Mouse (Mus musculus) cerebellum, postnatal 25 days (tissue): Measurements from ENCODE around the gene Cdkal1.
A peak's percentile ranks its signal among the peaks of the same experiment; 100 is the strongest.

Source experiments
- DNase-seq, 2 experiments: peaks; one replicate each; pipeline ENCODE4 v3.0.0; 2021; ENCODE audit warnings: mixed read lengths in 2 of 2

The Cdkal1 gene

DNA sequence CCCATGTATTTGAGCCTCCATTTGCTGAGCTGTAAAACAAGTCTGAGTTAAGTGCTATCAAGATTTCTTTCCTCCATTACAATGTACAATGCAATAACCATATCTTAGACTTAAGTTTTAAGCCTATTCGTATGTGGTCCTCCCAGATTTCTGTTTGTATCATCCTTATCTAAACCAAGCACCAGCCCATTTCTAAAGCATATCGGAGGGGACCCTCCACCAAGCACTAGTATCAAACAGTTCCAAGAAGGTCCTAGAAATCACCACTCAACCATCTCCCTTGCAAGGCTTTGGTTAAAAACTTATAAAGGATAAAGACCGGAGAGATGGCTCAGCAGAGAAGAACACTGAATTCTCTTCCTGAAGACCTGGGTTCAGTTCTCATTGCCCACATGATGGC is 47.1 kb downstream of the Cdkal1 start:
- no peak for DNase-seq

DNA sequence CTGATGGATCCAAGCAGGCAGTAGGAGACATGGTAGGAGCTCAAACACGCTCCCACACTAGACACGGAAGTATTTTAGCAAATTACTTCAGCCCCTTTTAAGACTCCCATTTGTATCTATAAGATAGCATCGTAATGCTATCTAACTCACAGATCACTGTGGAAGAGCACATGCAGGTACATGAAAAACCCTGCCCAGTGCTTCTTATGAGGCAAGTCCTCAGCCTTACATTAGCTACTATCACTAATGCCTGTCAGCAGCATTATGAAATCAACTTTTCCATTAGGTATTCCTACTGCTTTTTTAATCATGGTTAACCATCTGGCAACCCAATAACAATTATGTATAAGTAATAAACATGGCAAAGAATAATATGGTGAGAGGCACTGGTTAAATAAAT is 47.5 kb downstream of the Cdkal1 start:
- no peak for DNase-seq

DNA sequence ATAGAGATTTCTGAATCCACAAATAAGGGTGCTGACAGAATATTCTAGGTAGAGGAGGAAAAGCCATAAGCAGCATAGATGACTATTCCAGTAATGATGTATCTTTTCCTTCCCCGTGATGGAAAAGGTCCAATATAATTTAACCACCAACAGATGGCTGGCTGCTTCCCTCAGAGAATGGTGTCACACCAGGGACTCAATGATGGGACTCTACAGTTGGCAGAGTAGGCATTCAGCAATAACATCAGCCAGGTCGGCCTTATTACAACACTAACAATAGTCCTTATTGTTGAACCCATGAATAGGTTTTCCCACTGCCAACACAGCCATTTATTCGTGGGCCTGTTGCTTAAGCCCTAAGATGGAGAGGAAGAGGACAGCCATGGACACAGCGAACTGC is 48.6 kb downstream of the Cdkal1 start:
- DNase-seq, result peak; percentile 46 to 53

DNA sequence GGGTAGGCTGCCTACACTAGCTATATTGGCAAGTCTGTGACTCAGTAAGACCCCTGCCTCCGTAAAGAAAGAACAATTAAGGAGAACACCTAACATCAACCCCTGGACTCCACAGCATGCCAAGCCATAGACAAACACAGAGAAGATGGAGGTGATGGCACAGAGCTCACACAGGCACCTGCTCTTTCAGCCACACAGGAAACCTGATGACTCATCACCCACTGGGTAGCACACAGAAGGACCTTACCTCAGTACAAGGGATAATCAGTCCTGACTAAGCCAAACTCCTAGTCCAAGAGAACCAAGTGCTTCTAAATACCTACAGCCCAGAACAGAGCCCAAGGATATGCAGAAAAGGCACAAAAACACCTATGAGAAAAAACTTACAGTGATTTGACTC is 50.2 kb downstream of the Cdkal1 start:
- peak; percentile 31 to 50 for DNase-seq

DNA sequence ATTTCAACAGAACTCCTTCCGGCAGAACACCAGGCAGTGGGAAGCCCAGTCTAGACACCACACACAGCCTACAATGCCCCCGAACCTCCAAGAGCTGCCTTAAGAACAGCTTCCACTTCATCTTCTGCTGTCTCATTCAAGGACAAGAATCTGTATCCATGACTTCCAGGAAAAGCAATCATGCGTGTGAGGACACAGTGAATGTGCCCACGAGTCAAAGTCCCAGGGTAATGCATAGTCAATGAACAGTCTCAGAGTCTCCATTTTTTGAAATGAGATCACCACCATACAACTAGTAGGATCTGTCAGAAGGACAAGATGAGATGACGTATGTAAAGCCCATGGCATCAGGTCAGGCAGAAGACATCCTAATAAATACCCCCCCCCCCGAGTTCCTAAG is 51.4 kb downstream of the Cdkal1 start:
- DNase-seq, result no peak

DNA sequence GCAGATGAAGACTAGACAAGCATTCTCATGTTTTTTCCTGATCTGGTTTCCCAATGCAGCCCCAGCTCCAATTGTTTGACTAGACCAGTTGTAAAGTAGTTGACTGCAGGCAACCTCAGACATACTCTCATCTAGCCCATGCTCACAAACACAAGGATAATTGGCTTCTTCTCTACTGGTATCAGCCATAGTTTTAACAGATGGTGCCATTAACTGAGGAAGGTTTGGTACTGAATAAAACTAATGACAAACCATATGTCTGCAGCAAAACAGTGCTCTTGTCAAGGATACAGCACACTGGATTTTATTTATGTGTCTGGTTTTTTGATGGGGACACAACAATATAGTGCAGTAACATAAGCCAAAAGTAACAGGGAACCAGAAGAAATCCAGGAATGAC is 52.8 kb downstream of the Cdkal1 start:
- DNase-seq, result no peak

DNA sequence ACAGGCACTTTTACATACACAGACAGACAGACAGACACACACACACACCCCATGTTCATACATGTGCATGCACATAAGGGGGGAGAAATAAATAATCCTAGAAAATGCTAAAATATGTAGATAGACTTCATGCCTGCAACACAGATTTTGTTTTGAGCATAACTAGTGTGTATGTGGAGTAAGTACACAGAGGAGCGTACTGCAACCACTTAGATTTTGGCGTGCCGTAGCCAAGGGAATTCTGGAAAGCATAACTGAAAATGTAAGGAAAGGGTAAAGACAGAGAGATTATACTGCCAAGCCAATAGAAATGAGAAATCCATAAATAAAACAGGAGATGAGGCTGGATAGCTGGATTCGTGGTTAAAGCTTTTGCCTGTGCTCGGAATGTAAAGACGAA is 55.4 kb downstream of the Cdkal1 start:
- DNase-seq, result no peak

DNA sequence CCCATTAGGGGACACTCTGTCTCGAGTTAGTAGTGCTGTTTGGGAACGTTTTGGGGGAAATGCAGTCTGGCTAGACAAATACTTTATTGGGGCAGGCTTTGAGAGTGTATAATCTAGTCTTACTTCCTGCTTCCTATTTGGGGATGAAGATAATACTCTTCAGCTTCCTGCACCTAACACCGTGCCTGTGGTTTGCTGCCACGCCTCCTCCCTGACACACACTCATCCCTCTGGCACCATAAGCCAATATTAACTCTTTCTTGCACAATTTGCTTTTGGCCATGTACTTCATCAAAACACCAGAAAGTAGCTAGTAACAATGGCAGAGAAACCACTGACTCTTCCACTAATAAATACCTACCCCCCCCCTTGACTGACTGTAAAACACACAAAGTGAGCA is 63.4 kb downstream of the Cdkal1 start:
- DNase-seq, result no peak

DNA sequence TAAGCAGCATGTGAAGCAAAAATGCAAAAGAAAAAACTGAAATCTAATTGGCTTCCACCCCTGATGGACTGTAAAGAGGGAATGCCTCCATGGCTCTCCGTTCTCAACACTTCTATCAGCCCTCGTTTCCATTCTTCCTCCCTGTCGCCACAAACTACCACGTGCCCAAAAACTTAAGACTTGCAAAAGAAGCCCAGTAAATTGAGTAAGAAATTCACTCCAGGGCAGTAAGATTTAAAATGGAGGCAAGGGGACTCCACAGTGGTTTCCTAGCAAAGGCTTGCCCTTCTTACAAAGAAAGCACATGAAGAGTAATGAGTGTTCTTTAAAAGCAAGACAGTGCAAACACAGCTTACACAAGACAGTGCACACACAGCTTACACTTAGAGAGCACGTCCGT is 64.0 kb downstream of the Cdkal1 start:
- DNase-seq, result no peak

DNA sequence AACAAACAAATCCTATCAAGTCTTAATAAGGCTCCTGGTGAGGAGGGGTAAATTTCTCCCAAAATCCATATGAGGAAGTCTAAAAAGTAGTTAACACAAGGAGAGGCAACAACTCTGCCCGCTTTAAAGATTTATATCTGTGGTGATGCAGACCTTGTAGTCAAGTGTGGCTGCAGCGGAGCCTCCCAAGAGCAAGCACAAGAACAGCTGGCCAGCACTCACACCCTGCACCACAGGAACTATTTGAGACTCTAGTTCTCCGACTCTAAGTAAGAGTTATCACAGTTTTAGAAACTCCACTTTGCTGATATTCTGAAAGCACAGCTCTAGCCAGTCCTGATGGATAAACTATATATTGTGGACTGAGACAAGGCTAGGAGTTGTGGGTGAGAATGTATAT is 68.5 kb downstream of the Cdkal1 start:
- no peak for DNase-seq

DNA sequence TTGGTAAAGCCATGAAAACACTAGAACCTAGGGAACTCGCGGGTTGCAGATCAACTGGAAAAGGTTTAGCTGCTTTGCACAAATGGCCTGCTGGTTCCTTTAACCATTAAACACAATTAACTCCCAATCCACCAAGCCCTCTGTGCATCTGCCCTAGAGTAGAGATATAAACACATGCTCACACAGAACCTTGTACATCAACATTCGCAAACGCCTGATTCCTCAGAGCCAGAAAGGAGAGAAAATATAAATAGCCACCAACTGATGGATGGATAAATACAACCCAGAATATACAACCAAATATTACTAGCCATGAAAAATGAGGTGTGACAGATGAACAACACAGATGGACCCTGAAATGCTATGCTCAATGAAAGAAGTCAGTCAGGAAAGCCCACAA is 70.6 kb downstream of the Cdkal1 start:
- no peak for DNase-seq

DNA sequence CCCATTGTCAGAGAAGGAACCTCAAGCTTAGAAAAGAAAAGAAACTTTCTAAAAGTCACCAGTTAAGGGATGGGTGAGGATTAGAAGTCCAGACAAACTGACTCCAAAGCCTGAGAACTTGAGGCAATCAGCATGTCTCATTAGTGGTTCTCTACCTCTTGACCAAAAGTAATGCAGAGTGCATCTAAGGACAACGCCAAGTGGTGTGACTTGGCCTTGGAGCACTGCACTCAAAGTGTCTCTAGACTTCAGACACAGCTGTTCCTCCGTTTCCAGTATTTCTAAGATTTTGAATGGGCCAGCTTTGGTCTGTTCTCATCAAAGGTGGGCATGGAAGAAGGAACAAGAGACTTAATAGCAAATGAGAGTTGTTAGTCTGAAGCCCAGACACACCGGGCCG is 74.1 kb downstream of the Cdkal1 start:
- no peak for DNase-seq

DNA sequence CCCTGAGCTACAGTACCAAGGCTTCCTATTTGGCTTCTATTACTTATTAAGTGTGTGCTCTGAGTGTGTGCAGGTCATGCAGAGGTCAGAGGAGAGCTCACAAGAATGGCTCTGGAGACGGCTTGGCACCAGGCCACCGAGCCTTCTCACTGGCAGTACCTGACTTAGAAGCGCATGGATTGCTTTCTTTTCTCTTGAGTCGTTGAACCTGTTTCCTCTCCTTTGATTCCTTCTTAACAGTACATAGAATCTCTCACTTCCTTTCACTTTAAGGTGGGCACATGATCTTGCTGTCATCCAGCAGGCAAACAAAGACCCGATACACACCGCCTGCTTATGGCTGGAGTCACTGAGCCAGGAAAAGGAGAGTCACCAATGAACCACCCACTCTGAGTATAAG is 74.8 kb downstream of the Cdkal1 start:
- peak in 1 of 2 experiments; percentile 43 for DNase-seq

DNA sequence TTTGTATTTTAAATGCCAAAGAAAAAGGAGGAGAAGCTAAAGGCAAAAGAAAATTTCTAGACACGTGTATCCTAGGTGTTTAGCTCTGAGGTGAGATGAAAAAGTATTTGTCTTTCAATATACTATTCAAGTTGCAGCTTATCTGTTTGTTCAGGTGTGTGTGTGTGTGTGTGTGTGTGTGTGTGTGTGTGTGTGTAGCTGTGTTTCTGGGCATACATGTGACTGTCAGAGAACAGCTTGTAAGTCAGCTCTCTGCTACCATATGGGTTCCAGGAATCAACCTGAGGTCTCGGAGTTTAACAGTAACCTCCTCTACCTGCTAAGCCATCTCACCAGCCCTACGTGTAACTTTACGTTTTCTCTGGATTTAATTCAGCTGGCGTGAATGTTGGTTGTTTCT is 76.0 kb downstream of the Cdkal1 start:
- no peak for DNase-seq

DNA sequence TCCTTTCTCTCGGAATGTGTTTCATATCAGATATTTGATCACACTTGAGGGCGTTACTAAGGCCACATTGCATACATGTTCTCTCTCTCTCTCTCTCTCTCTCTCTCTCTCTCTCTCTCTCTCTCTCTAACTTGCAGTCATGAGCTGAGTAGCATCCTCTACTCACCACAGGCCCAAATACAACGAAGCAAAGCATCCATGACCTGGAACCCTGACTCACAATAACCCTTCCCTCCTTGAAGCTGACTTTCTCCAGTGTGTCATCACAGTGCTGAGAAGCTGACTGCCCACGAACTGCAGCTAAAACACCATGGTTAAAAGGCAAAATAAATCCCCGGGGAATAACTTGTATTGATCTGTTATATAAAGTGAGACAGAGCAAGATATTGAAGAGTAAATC is 76.4 kb downstream of the Cdkal1 start:
- DNase-seq, result no peak

DNA sequence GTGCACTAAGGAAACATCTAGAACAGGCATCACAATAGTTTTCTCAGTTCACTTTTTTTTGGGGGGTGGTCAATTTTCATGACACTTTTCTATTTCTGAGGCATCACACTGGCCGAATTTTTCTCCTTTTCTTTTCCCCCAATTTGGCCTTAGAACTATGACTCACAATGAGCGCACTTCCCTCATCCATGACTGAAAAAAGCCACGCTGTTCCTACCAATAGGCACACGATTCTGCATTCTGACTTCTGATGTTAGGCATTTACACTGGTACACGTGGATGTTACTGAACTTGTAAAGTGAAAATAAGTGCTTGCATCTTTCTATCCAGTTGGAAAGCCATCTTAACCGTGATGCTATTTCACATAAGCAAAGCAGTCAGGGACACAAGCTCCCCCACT is 77.3 kb downstream of the Cdkal1 start:
- DNase-seq, result no peak

DNA sequence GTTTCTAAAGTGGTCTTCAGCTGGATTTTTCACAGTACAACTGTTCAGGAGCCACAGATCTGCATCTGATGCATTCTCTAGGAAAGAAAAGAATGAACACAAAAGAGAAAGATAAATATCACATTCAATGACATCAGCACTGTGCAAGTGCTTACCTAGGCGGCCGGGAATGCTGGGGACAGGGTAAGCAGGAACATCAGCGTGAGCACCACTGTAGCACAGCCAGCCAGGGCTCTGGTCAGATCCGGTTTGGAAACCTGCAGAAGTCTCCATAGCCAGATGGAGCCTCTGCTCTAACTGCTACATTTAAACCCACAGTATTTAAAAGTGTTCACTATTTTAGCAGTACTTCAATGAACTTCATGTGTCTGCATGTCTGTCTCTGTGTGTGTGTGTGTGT is 78.2 kb downstream of the Cdkal1 start:
- no peak for DNase-seq

DNA sequence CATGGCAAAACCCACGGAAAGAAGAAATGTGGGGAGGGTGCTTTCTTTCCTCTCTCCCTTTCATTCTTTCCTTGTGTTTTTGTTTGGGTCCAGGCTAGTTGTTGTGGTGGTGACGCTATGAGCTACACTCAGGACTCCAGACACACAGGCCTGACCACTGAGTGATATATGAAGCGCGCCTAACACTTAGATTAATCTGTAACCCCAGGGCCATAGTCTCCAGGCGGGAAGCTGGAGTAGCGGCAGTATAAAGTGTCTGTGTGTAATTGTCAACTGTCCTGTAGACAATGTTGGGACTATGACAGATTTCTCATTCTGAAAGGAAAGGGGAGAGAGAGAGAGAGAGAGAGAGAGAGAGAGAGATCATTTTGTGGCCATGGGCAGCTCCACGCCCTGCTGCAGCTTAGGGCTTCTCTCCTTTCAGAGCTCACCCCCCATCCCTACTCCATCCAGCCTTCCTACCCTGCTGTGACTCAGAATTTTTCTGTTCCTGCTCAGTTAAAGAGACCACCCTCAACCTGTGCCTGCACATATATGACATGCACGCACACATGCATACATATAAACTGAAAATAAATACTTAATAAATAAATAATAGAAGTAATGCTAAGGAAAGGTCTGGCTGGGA is 79.8 kb downstream of the Cdkal1 start:
- no peak for DNase-seq

DNA sequence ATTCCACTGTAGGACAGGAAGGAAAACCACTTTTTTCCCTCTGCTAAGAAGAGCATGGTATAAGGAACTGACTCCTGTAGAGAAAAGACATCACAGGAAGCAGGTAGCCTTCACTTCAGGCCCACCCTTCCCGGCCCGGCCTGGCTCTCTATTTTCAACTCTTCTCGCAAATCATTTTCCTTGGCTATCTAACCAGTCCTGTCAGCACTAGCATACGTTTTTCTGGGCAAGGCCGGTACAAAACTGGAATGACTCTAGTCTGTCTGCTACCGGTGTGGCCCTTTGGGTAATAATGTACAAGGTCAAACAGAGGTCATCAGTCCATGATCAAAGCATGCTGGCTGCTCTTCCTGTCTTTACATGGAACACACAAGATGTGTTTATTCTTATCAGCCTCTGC is 81.9 kb downstream of the Cdkal1 start:
- no peak for DNase-seq

DNA sequence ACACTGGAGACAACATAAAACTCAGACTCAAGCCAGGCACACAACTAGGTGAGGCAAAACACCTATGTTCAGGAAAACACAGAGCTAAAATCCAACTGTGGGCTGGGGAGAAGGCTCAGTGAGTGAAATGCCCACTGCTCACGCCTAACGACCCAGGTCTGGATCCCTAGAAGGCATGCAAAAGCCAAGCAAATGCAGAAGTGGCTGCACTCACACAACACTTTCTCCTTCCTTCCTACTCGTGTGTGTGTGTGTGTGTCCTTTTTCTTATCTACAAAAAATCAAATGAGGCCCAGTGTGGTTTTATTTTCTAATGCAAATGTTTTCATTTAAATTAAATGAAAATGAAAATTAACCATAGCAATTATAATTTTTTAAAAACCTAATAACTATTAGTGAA is 82.5 kb downstream of the Cdkal1 start:
- no peak for DNase-seq

DNA sequence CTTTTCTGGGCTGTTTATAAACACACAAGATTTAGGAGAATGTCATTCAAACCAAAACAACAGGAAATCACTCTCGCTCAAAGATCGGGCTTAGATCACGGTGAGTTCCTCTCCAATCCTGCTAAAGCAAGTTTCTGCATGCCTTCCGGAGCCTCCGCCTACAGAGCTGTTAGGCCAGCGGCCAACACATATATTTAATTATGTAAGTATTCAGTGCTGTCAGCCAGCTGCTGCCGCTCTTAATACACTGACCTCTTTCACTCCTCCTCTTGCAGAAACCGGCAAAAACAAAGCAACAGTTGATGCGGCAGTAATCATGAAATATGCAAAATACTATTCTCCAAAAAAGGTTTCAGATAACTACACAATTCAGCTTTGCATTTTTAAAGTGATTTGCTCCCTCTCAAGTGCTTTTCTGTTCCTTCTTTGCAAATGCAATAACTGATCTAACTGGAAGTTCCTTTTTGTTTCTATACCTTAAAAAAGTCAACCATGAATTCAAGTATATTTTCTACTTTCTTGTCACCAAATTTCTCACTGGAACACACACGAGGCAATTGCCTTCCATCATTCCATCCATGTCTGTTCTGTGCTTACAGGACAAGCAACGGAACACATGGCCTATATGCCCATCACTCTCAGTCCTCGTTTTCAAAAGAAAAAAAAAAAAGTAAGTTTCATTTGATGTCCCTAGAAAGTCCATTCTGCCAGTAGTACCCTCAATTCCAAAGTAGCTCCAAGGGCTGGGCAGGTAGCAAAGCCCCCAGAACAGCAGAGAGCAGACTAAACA is 85.6 kb downstream of the Cdkal1 start:
- peak in 1 of 2 experiments; percentile 28 for DNase-seq

DNA sequence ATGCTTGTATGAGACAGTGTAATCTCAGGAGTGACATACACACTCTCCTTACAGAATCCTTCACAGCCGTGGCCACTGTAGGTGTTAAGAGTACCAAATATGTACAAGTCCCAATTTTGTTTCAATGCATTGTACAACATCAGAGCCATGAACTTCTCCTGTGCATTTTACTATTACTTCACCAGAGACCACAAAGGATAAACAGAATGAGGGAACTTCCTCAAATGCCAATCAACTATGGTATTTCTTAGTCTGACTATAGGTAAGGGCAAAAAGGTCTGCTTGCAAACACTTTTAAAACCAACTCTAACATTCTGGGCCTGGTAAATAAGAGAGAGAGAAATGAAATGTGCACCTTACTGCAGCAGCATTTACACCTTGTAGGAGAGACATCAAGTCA is 87.4 kb downstream of the Cdkal1 start:
- no peak for DNase-seq

DNA sequence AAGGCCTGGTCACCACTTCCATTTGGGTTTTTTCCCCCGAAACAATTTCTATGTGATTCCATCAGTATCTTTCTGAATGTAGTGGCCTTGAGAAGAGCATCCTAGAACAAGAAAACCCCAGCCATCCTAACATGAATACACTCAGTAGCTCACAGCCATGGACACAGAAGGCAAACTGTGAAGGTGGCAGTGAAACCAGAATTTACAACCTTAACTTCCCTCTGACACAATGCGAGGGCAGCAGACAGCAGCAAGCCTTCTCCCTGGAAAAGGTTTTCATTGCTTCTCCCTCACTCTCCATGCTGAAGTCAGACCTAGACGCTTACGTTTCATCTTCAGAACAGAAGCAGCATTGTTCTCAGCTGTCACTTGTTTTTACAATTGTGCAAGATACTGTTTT is 87.9 kb downstream of the Cdkal1 start:
- no peak for DNase-seq

DNA sequence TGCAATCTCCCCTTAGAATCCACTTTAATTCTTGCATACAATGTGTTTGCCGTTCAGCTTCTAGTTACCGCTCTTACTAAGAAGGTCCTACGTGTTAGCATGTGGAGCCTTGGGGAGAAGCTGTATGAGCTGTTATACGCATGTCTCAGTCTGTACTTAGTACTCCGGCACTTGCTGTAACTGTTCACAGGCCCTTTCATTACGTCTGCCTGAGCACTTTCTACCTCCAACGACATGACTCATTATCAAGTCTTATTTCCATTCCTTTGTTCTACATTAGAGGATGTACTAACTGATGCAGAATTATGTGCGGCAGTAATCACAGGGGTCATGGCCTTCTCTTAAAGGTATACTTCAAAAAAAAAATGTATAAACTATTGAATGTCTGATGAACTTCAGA is 89.1 kb downstream of the Cdkal1 start:
- no peak for DNase-seq

DNA sequence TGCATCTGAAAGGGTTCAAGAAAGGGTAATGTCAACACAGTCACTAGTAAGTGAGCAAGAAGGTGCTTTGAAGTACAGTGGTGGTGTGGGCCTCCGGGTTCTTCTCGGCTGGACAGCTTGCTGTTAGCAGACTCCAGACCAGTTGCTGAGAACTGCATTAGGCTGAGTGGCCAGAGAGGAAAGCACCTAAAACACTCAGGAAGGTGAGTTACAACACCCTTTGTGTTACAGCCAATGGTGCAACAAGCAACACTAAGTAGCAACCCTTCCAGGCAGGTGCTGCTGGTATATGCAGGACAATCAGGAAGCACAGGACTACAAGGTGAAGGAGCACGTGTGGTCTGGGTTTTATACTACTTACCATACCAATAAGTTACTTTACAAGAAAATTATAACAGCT is 90.2 kb downstream of the Cdkal1 start:
- DNase-seq, result no peak
